Mouse (Mus musculus): ENCODE data around the gene Tmem210. TPM values are rescaled to one million over a fixed set of nuclear protein-coding genes. Genes with fewer than 3 reads are reported as not detected.
A peak's percentile ranks its signal among the peaks of the same experiment; 100 is the strongest.

The Tmem210 gene
- polyA plus RNA-seq, 1 experiment, result not detected

- H3K4me3 ChIP-seq (ENCODE audit: insufficient read depth, low read depth, low read length), result no peak overlapping the region
- no peaks in the 10 kb centered on the region for H3K36me3 ChIP-seq (ENCODE audit: control insufficient read depth, insufficient read depth, low read length)
- DNase-seq, result no peak
- no peaks in the 10 kb centered on the region for H3K27me3 ChIP-seq (replicated peaks; ENCODE audit: control insufficient read depth, insufficient read depth, low read length)
- WGBS, result 27% methylated on average over 2 of the region's 2 CpGs
- no peaks in the 10 kb centered on the region for H3K4me1 ChIP-seq (ENCODE audit: control insufficient read depth, insufficient read depth, low read length)
- TF ChIP-seq POLR2A (IDR thresholded peaks at IDR 0.05; ENCODE audit: low read depth, low read length) (no peak), CTCF (conservative IDR thresholded peaks at IDR 0.05; ENCODE audit: insufficient read depth, insufficient read length, low read depth, low read length) (no peak)
- H3K27ac ChIP-seq (ENCODE audit: insufficient read depth, low read depth, low read length), result no peak overlapping the region
Observed at GRCm38 (mm10) chr2:25320084-25320483, 32.1 kb downstream of the Tmem210 start.

GRCm38 (mm10) chr2:25326036-25326435 is 38.1 kb downstream of the Tmem210 start:
- WGBS, result 53% methylated on average over 2 of the region's 2 CpGs
- Histone ChIP-seq H3K36me3 (ENCODE audit: control insufficient read depth, insufficient read depth, low read length) (no peaks in the 10 kb centered on the region), H3K27ac (ENCODE audit: insufficient read depth, low read depth, low read length) (no peak overlapping the region), H3K4me1 (ENCODE audit: control insufficient read depth, insufficient read depth, low read length) (no peaks in the 10 kb centered on the region), H3K27me3 (replicated peaks; ENCODE audit: control insufficient read depth, insufficient read depth, low read length) (no peaks in the 10 kb centered on the region), H3K4me3 (ENCODE audit: insufficient read depth, low read depth, low read length) (no peak overlapping the region)
- peak; percentile 69 for DNase-seq
- TF ChIP-seq POLR2A (IDR thresholded peaks at IDR 0.05; ENCODE audit: low read depth, low read length) (no peak), CTCF (conservative IDR thresholded peaks at IDR 0.05; ENCODE audit: insufficient read depth, insufficient read length, low read depth, low read length) (no peak)

- Histone ChIP-seq H3K4me1 (ENCODE audit: control insufficient read depth, insufficient read depth, low read length) (peaks cover 10% of the 10 kb centered on the region; the same call in 1 of the 2 replicates), H3K36me3 (ENCODE audit: control insufficient read depth, insufficient read depth, low read length) (no peaks in the 10 kb centered on the region), H3K4me3 (ENCODE audit: insufficient read depth, low read depth, low read length) (no peak overlapping the region), H3K27ac (ENCODE audit: insufficient read depth, low read depth, low read length) (no peak overlapping the region), H3K27me3 (replicated peaks; ENCODE audit: control insufficient read depth, insufficient read depth, low read length) (no peaks in the 10 kb centered on the region)
- no peak for TF ChIP-seq POLR2A (IDR thresholded peaks at IDR 0.05; ENCODE audit: low read depth, low read length)
- TF ChIP-seq CTCF (conservative IDR thresholded peaks at IDR 0.05; ENCODE audit: insufficient read depth, insufficient read length, low read depth, low read length), result peak; percentile 65
- 35% methylated on average over 7 of the region's 7 CpGs for WGBS
- DNase-seq, result peak; percentile 62
Observed at GRCm38 (mm10) chr2:25328440-25328839, 40.5 kb downstream of the Tmem210 start.

GRCm38 (mm10) chr2:25331470-25331869 is 43.5 kb downstream of the Tmem210 start:
- Histone ChIP-seq H3K4me3 (ENCODE audit: insufficient read depth, low read depth, low read length) (no peak overlapping the region), H3K27me3 (replicated peaks; ENCODE audit: control insufficient read depth, insufficient read depth, low read length) (no peaks in the 10 kb centered on the region), H3K4me1 (ENCODE audit: control insufficient read depth, insufficient read depth, low read length) (peaks cover 12% of the 10 kb centered on the region; the same call in 1 of the 2 replicates), H3K36me3 (ENCODE audit: control insufficient read depth, insufficient read depth, low read length) (no peaks in the 10 kb centered on the region), H3K27ac (ENCODE audit: insufficient read depth, low read depth, low read length) (no peak overlapping the region)
- TF ChIP-seq POLR2A (IDR thresholded peaks at IDR 0.05; ENCODE audit: low read depth, low read length) (no peak), CTCF (conservative IDR thresholded peaks at IDR 0.05; ENCODE audit: insufficient read depth, insufficient read length, low read depth, low read length) (no peak)
- DNase-seq, result no peak
- WGBS, result 50% methylated on average over 9 of the region's 9 CpGs

- no peak for TF ChIP-seq CTCF (conservative IDR thresholded peaks at IDR 0.05; ENCODE audit: insufficient read depth, insufficient read length, low read depth, low read length)
- peak; percentile 62 for TF ChIP-seq POLR2A (IDR thresholded peaks at IDR 0.05; ENCODE audit: low read depth, low read length)
- no peaks in the 10 kb centered on the region for H3K36me3 ChIP-seq (ENCODE audit: control insufficient read depth, insufficient read depth, low read length)
- H3K27ac ChIP-seq (ENCODE audit: insufficient read depth, low read depth, low read length), result peak within 1 kb of the TSS; percentile 52; the same call in 1 of the 2 replicates
- WGBS, result under 1% methylated on average over 78 of the region's 78 CpGs
- DNase-seq, result peak; percentile 100
- peaks cover 12% of the 10 kb centered on the region; the same call in 1 of the 2 replicates for H3K4me1 ChIP-seq (ENCODE audit: control insufficient read depth, insufficient read depth, low read length)
- H3K4me3 ChIP-seq (ENCODE audit: insufficient read depth, low read depth, low read length), result peak within 1 kb of the TSS; percentile 83
- H3K27me3 ChIP-seq (replicated peaks; ENCODE audit: control insufficient read depth, insufficient read depth, low read length), result no peaks in the 10 kb centered on the region
Observed at GRCm38 (mm10) chr2:25332286-25333160, 44.6 kb downstream of the Tmem210 start, which contains the start of gene Man1b1. Man1b1 (plus strand) TSS chr2:25332338.

GRCm38 (mm10) chr2:25333569-25333968 is 45.6 kb downstream of the Tmem210 start:
- no peaks in the 10 kb centered on the region for H3K36me3 ChIP-seq (ENCODE audit: control insufficient read depth, insufficient read depth, low read length)
- H3K27me3 ChIP-seq (replicated peaks; ENCODE audit: control insufficient read depth, insufficient read depth, low read length), result no peaks in the 10 kb centered on the region
- H3K4me3 ChIP-seq (ENCODE audit: insufficient read depth, low read depth, low read length), result no peak overlapping the region
- H3K4me1 ChIP-seq (ENCODE audit: control insufficient read depth, insufficient read depth, low read length), result peaks cover 12% of the 10 kb centered on the region; the same call in 1 of the 2 replicates
- no peak overlapping the region for H3K27ac ChIP-seq (ENCODE audit: insufficient read depth, low read depth, low read length)
- no peak for DNase-seq
- WGBS, result 82% methylated on average over 2 of the region's 2 CpGs
- no peak for TF ChIP-seq CTCF (conservative IDR thresholded peaks at IDR 0.05; ENCODE audit: insufficient read depth, insufficient read length, low read depth, low read length)
- TF ChIP-seq POLR2A (IDR thresholded peaks at IDR 0.05; ENCODE audit: low read depth, low read length), result no peak

GRCm38 (mm10) chr2:25338303-25338702 is 50.4 kb downstream of the Tmem210 start:
- no peaks in the 10 kb centered on the region; the same call in 1 of the 2 replicates for H3K36me3 ChIP-seq (ENCODE audit: control insufficient read depth, insufficient read depth, low read length)
- 87% methylated on average over 6 of the region's 6 CpGs for WGBS
- TF ChIP-seq CTCF (conservative IDR thresholded peaks at IDR 0.05; ENCODE audit: insufficient read depth, insufficient read length, low read depth, low read length) (no peak), POLR2A (IDR thresholded peaks at IDR 0.05; ENCODE audit: low read depth, low read length) (no peak)
- H3K27ac ChIP-seq (ENCODE audit: insufficient read depth, low read depth, low read length), result no peak overlapping the region
- no peaks in the 10 kb centered on the region for H3K27me3 ChIP-seq (replicated peaks; ENCODE audit: control insufficient read depth, insufficient read depth, low read length)
- no peak for DNase-seq
- no peak overlapping the region for H3K4me3 ChIP-seq (ENCODE audit: insufficient read depth, low read depth, low read length)
- peaks cover 4% of the 10 kb centered on the region; the same call in 1 of the 2 replicates for H3K4me1 ChIP-seq (ENCODE audit: control insufficient read depth, insufficient read depth, low read length)

Other genes with a start within 250 kb of the Tmem210 start
- 77.8 and 110 TPM in 2 replicates for gene Nsmf, start 233.8 kb upstream of the Tmem210 start, polyA plus RNA-seq (2012; rRNA removed)
- 23.7 and 29.2 TPM in 2 replicates for gene Entpd8, start 207.8 kb upstream of the Tmem210 start, polyA plus RNA-seq (2012; rRNA removed)
- gene Noxa1, start 193.0 kb upstream of the Tmem210 start, polyA plus RNA-seq (2012; rRNA removed), result not detected in 2 replicates
- 5.7 and 7.8 TPM in 2 replicates for gene Nrarp, start 107.4 kb upstream of the Tmem210 start, polyA plus RNA-seq (2012; rRNA removed)
- gene Tor4a, start 91.3 kb upstream of the Tmem210 start, polyA plus RNA-seq (2012; rRNA removed), result 21.8 and 26.9 TPM in 2 replicates
- gene Nelfb, start 76.7 kb upstream of the Tmem210 start, polyA plus RNA-seq (2012; rRNA removed), result 62.6 and 70.5 TPM in 2 replicates
- 0.42 and 0.68 TPM in 2 replicates for gene Stpg3, start 73.5 kb upstream of the Tmem210 start, polyA plus RNA-seq (2012; rRNA removed)
- 0.55 and 0.58 TPM in 2 replicates for gene Fam166a, start 69.4 kb upstream of the Tmem210 start, polyA plus RNA-seq (2012; rRNA removed)
- 313 and 314 TPM in 2 replicates for gene Tubb4b, start 63.4 kb upstream of the Tmem210 start, polyA plus RNA-seq (2012; rRNA removed)
- gene Slc34a3, start 53.8 kb upstream of the Tmem210 start, polyA plus RNA-seq (2012; rRNA removed), result 240 and 299 TPM in 2 replicates
- 0.06 and 0.12 TPM in 2 replicates for gene Rnf224, start 51.4 kb upstream of the Tmem210 start, polyA plus RNA-seq (2012; rRNA removed)
- 49.1 and 57.9 TPM in 2 replicates for gene Rnf208, start 45.9 kb upstream of the Tmem210 start, polyA plus RNA-seq (2012; rRNA removed)
- gene Cysrt1, start 45.7 kb upstream of the Tmem210 start, polyA plus RNA-seq (2012; rRNA removed), result 0.66 and 1.2 TPM in 2 replicates
- 13.0 and 15.2 TPM in 2 replicates for gene AL732309.1, start 41.3 kb upstream of the Tmem210 start, polyA plus RNA-seq (2012; rRNA removed)
- gene Tmem203, start 32.7 kb upstream of the Tmem210 start, polyA plus RNA-seq (2012; rRNA removed), result 48.9 and 50.7 TPM in 2 replicates
- gene Tprn, start 25.5 kb upstream of the Tmem210 start, polyA plus RNA-seq (2012; rRNA removed), result 81.0 and 85.4 TPM in 2 replicates
- gene Ssna1, start 15.7 kb upstream of the Tmem210 start, polyA plus RNA-seq (2012; rRNA removed), result 46.2 and 48.8 TPM in 2 replicates
- gene Anapc2, start 15.7 kb upstream of the Tmem210 start, polyA plus RNA-seq (2012; rRNA removed), result 82.6 and 92.3 TPM in 2 replicates
- gene Lrrc26, start 1.8 kb downstream of the Tmem210 start, polyA plus RNA-seq (2012; rRNA removed), result 2.7 and 3.0 TPM in 2 replicates
- gene Grin1, start 31.0 kb downstream of the Tmem210 start, polyA plus RNA-seq (2012; rRNA removed), result 0.34 and 0.41 TPM in 2 replicates
- gene Man1b1, start 44.2 kb downstream of the Tmem210 start, polyA plus RNA-seq (2012; rRNA removed), result 16.6 and 19.6 TPM in 2 replicates
- 167 and 171 TPM in 2 replicates for gene Dpp7, start 68.2 kb downstream of the Tmem210 start, polyA plus RNA-seq (2012; rRNA removed)
- 125 and 133 TPM in 2 replicates for gene Uap1l1, start 77.5 kb downstream of the Tmem210 start, polyA plus RNA-seq (2012; rRNA removed)
- gene Sapcd2, start 84.2 kb downstream of the Tmem210 start, polyA plus RNA-seq (2012; rRNA removed), result 0.20 and 0.34 TPM in 2 replicates
- gene Entpd2, start 107.7 kb downstream of the Tmem210 start, polyA plus RNA-seq (2012; rRNA removed), result 18.8 and 23.8 TPM in 2 replicates
- 73.7 and 99.5 TPM in 2 replicates for gene Npdc1, start 111.2 kb downstream of the Tmem210 start, polyA plus RNA-seq (2012; rRNA removed)
- 0.19 and 0.80 TPM in 2 replicates for gene Fut7, start 135.1 kb downstream of the Tmem210 start, polyA plus RNA-seq (2012; rRNA removed)
- gene Abca2, start 140.6 kb downstream of the Tmem210 start, polyA plus RNA-seq (2012; rRNA removed), result 51.0 and 64.0 TPM in 2 replicates
- gene Clic3, start 168.7 kb downstream of the Tmem210 start, polyA plus RNA-seq (2012; rRNA removed), result 104 and 130 TPM in 2 replicates
- 49.0 and 53.2 TPM in 2 replicates for gene Paxx, start 172.9 kb downstream of the Tmem210 start, polyA plus RNA-seq (2012; rRNA removed)
- 47.2 and 51.6 TPM in 2 replicates for gene Ptgds, start 181.9 kb downstream of the Tmem210 start, polyA plus RNA-seq (2012; rRNA removed)
- gene Lcn12, start 205.8 kb downstream of the Tmem210 start, polyA plus RNA-seq (2012; rRNA removed), result 0.18 TPM in 1 of 2 replicates, not detected in the other
- 39.6 and 48.4 TPM in 2 replicates for gene Fbxw5, start 212.6 kb downstream of the Tmem210 start, polyA plus RNA-seq (2012; rRNA removed)
- gene C8g, start 213.6 kb downstream of the Tmem210 start, polyA plus RNA-seq (2012; rRNA removed), result 20.6 and 22.0 TPM in 2 replicates